8 mouse cellular contexts compared by ENCODE assay signal in the genomic region with DNA sequence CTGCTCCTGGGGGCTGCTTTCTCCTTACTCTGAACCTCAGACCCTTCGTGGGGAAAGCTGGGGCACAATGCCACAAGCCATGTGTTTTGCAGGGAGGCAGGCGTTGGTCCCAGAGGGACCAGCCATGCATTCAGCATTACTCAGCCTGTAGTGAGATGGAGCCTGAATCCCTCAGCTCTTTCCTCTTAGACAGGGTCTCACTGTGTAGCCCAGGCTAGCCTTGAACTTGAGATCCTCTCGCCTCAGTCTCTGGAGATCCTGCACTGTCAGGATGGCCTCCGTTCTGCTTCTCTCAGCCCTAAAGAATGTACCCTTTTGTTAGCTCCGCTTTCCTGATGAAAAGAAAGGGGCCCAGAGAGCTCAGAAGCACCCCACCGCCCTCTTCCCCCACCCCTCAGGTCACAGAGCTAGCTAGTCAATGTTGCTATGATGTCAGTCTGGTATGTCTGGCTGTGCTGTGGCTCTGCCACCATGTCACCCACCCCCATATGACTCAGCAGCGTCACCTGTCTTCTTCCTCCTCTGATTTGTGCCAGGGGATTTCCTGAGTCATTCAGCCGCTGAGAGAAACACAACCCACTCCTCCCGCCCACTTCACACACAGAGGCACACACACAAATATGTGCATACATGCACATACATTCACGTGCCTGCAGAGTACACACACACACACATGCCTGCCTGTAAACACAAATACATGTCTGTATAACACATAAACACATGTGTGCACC. TPM values are rescaled to one million over a fixed set of nuclear protein-coding genes. Genes with fewer than 3 reads are reported as not detected.
A peak's percentile ranks its signal among the peaks of the same experiment; 100 is the strongest.
DNase-seq lines count a peak whose midpoint lies in the region; ATAC-seq and TF ChIP-seq lines count a peak whose summit lies in the region.
"Had no signal": no experiment of that assay in that cellular context is flagged by ENCODE, and none has a peak within 500 bp of the region (broad histone marks: within the 10 kb centered on the region; RNA-seq: fewer than 3 reads in every experiment).

No protein-coding gene starts in this region.

- no peak for ATAC-seq in lung, postnatal 0 days
- no peak for ATAC-seq in kidney, embryonic 16.5 days (ENCODE audit: low FRiP score, low TSS enrichment)

- no peak overlapping the region for H3K9ac ChIP-seq in lung, postnatal 0 days (replicated peaks; ENCODE audit: low read depth)
- no peak overlapping the region for H3K9ac ChIP-seq in kidney, embryonic 16.5 days (replicated peaks; ENCODE audit: low read length)

- TF ChIP-seq EP300 in lung, postnatal 0 days (IDR thresholded peaks at IDR 0.05): no peak

- no peak for TF ChIP-seq CTCF in lung, postnatal 0 days (IDR thresholded peaks at IDR 0.05)
- no peak for TF ChIP-seq CTCF in brain, embryonic 14.5 days (IDR thresholded peaks at IDR 0.05; ENCODE audit: borderline replicate concordance, extremely low read depth, insufficient read depth, insufficient read length)

- H3K9me3 ChIP-seq in lung, postnatal 0 days (ENCODE audit: low read length): no peaks in the 10 kb centered on the region
- H3K9me3 ChIP-seq in kidney, embryonic 16.5 days (ENCODE audit: low read length): no peaks in the 10 kb centered on the region
- H3K9me3 ChIP-seq: megakaryocyte, embryonic 14.5 days had no signal

- H3K4me2 ChIP-seq in lung, postnatal 0 days (replicated peaks; ENCODE audit: low read depth, low read length): no peak overlapping the region
- H3K4me2 ChIP-seq in kidney, embryonic 16.5 days (replicated peaks; ENCODE audit: low read depth, low read length): no peak overlapping the region

- WGBS in lung, postnatal 0 days: 60% methylated on average over 10 of the region's 10 CpGs
- WGBS in kidney, embryonic 16.5 days: 56% methylated on average over 10 of the region's 10 CpGs

- TF ChIP-seq POLR2A in brain, embryonic 14.5 days (IDR thresholded peaks at IDR 0.05; ENCODE audit: borderline replicate concordance, extremely low read depth, insufficient read depth, insufficient read length, poor library complexity, severe bottlenecking): no peak

- no peaks in the 10 kb centered on the region for H3K36me3 ChIP-seq in lung, postnatal 0 days (ENCODE audit: insufficient read depth, low read length)
- no peaks in the 10 kb centered on the region for H3K36me3 ChIP-seq in kidney, embryonic 16.5 days (ENCODE audit: insufficient read depth, low read length)

- H3K27ac ChIP-seq in lung, postnatal 0 days (ENCODE audit: low read length): no peak overlapping the region
- H3K27ac ChIP-seq in kidney, embryonic 16.5 days (ENCODE audit: low read length): no peak overlapping the region

- peaks cover 10% of the 10 kb centered on the region for H3K4me1 ChIP-seq in lung, postnatal 0 days (ENCODE audit: insufficient read depth, low read depth, low read length)
- H3K4me1 ChIP-seq in kidney, embryonic 16.5 days (ENCODE audit: insufficient read depth, low read length): peaks cover 44% of the 10 kb centered on the region

- DNase-seq in lung, postnatal 0 days (ENCODE audit: low spot score): peak; percentile 46
- no peak for DNase-seq in lung, postnatal 10 days
- DNase-seq in brain, embryonic 14.5 days (ENCODE audit: low read depth): peak; percentile 69
- DNase-seq in layer of hippocampus, adult 8-10 months (ENCODE audit: low spot score in 2 of 2): peak; percentile 63 to 70
- DNase-seq in right cerebral cortex, postnatal 14 days: peak; percentile 38
- DNase-seq in heart, adult 9 months (ENCODE audit: low spot score in 2 of 2): no peak

- H3K27me3 ChIP-seq in lung, postnatal 0 days (replicated peaks; ENCODE audit: insufficient read depth, low read length): peaks cover 10% of the 10 kb centered on the region; the same call in 1 of the 2 replicates
- H3K27me3 ChIP-seq in kidney, embryonic 16.5 days (ENCODE audit: insufficient read depth, low read length): peaks cover 9% of the 10 kb centered on the region

- H3K4me3 ChIP-seq in lung, postnatal 0 days (ENCODE audit: low read depth, low read length): no peak overlapping the region
- H3K4me3 ChIP-seq in kidney, embryonic 16.5 days (ENCODE audit: low read length): no peak overlapping the region
- H3K4me3 ChIP-seq: megakaryocyte, embryonic 14.5 days had no signal

RNA-seq across cellular contexts. Expression of gene Gse1, which starts 2.7 kb away (rescaled TPM):
- polyA plus RNA-seq in lung, postnatal 0 days (2015; fragmentation: Nextera tagmentation; extraction: Ambion mirVana): 9.5 and 9.9 TPM in 2 replicates
- 70.3 and 70.4 TPM in 2 replicates for polyA plus RNA-seq in brain, embryonic 14.5 days (2012; rRNA removed)
- 100 to 1,000 TPM; 114 to 136 (median 127) TPM for total RNA-seq in layer of hippocampus, adult 8-10 months (2022)
- 6.7 and 7.9 TPM in 2 replicates for polyA plus RNA-seq in kidney, embryonic 16.5 days (2015; fragmentation: Nextera tagmentation; extraction: Ambion mirVana)

RNA-seq across cellular contexts. Expression of gene Fam92b, which starts 48.3 kb away (rescaled TPM):
- 3.9 and 6.5 TPM in 2 replicates for polyA plus RNA-seq in lung, postnatal 0 days (2015; fragmentation: Nextera tagmentation; extraction: Ambion mirVana)
- 1.3 and 1.7 TPM in 2 replicates for polyA plus RNA-seq in brain, embryonic 14.5 days (2012; rRNA removed)
- 1 to 10 TPM in 1 of 4 experiments, under 1 TPM in 2, not detected in 1; 0.41 to 1.1 (median 0.43) TPM for total RNA-seq in layer of hippocampus, adult 8-10 months (2022)
- polyA plus RNA-seq in kidney, embryonic 16.5 days (2015; fragmentation: Nextera tagmentation; extraction: Ambion mirVana): 0.14 and 0.22 TPM in 2 replicates

Comparison
In these comparisons a context has a peak if more than half of its experiments do, and no peak if none do; other contexts are left out.
1. DNase-seq: peak in lung, postnatal 0 days (single experiment), brain, embryonic 14.5 days (single experiment), layer of hippocampus, adult 8-10 months (2 of 2) and right cerebral cortex, postnatal 14 days (single experiment); none in lung, postnatal 10 days (single experiment) and heart, adult 9 months (0 of 2).